Mouse (Mus musculus) spleen, adult 2 months (tissue): ENCODE results near the gene Hmga2.

Source experiments
- CTCF ChIP-seq: fragments of 200-500 bp; IDR thresholded peaks from 2 replicates; pipeline ENCODE4 v1.5.1; 2011; ENCODE audit warnings: mild to moderate bottlenecking, inconsistent platforms; ENCODE audit not compliant: insufficient read depth, insufficient read length, insufficient replicate concordance; ENCODE audit errors: extremely low read depth
- POLR2A ChIP-seq: fragments of 200-500 bp; IDR thresholded peaks from 2 replicates; pipeline ENCODE4 v1.6.1; 2011; ENCODE audit warnings: low read depth, low read length, inconsistent platforms

DNA sequence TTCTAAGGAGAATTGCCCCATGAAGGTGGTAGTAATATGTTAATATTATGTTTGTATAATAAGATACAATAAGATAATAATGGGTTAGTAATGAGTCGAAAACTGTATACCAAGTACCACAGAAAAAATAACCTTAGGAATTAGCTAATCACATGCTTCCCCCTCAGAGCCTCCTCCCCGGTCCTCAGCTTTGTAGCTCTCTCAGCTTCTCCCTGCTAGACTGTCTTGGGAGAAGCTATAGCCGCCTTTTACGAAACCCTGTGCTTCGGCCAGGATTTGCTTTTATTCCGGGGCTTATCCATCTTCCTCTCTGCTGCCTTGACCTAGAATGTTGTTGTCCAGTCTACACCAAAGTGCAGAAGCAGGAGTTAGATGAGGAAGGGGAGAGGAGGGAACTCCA, 130.9 kb downstream of the Hmga2 start:
- no peak for TF ChIP-seq POLR2A
- TF ChIP-seq CTCF: no peak
